Mouse (Mus musculus) limb, embryonic 10.5 days (tissue): ENCODE measurements around the gene Rif1. TPM values are rescaled to one million over a fixed set of nuclear protein-coding genes. Genes with fewer than 3 reads are reported as not detected.

Experiments used
- DNase-seq: peaks from one replicate; pipeline ENCODE4 v3.0.0-alpha.2; 2017; ENCODE audit warnings: low spot score
- H3K27ac ChIP-seq: fragments of 300-500 bp; sonication (generic); 2 replicates; pipeline ENCODE4 v1.5.1; 2016; ENCODE audit warnings: mild to moderate bottlenecking
- H3K27me3 ChIP-seq: fragments of 300-500 bp; sonication (generic); 2 replicates; pipeline ENCODE4 v1.6.1; 2016; ENCODE audit warnings: low read depth, mild to moderate bottlenecking; ENCODE audit not compliant: poor library complexity, severe bottlenecking
- H3K36me3 ChIP-seq: fragments of 300-500 bp; sonication (generic); 2 replicates; pipeline ENCODE4 v1.6.1; 2016; ENCODE audit warnings: mild to moderate bottlenecking, moderate library complexity
- H3K4me1 ChIP-seq: fragments of 300-500 bp; sonication (generic); 2 replicates; pipeline ENCODE4 v1.6.1; 2016
- H3K4me3 ChIP-seq: fragments of 300-500 bp; sonication (generic); 2 replicates; pipeline ENCODE4 v1.5.1; 2016; ENCODE audit warnings: mild to moderate bottlenecking, moderate library complexity
- H3K9me3 ChIP-seq: fragments of 300-500 bp; sonication (generic); replicated peaks from 2 replicates; pipeline ENCODE4 v1.6.1; 2016; ENCODE audit warnings: mild to moderate bottlenecking
- WGBS: fragments of 180-500 bp; shearing (Covaris S2); methylation state at CpG from one replicate; pipeline ENCODE4 v1.1.7; 2016; 5-methylcytosine and 5-hydroxymethylcytosine counted together
- polyA plus RNA-seq: library from polyadenylated mRNA; unstranded; fragments of >200 nt; fragmentation: Nextera tagmentation; extraction: Ambion mirVana; gene quantifications from 2 replicates; pipeline ENCODE4 v1.2.1, GENCODE M21; 2016

The Rif1 gene
- polyA plus RNA-seq, 1 experiment from 2014 or later = 50.1 TPM

DNA sequence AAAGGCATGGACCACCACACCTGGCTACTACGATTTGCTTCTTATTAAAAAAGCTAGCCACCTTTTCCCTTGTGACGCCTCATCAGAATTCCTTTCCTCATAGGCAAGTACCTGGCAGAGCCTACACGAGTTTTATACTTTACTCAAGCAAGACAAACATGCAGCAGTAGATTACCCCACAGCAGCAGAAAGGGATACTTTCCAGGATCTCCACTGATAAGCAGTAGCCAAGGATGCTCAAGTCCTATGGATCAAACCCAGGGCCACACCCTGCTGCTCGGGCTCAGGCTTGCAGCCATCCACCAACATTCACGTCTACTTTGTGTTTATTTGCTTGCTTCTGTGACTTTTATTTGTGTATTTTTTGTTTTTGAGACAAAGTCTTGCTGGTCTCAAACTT, 26.6 kb upstream of the Rif1 start:
- Histone ChIP-seq H3K4me3 (no peak overlapping the region), H3K27me3 (no peaks in the 10 kb centered on the region), H3K4me1 (peaks cover 5% of the 10 kb centered on the region; the same call in 1 of the 2 replicates), H3K36me3 (peaks cover 87% of the 10 kb centered on the region), H3K27ac (no peak overlapping the region), H3K9me3 (no peaks in the 10 kb centered on the region)
- DNase-seq = no peak
- WGBS = 92% methylated on average over 5 of the region's 5 CpGs

DNA sequence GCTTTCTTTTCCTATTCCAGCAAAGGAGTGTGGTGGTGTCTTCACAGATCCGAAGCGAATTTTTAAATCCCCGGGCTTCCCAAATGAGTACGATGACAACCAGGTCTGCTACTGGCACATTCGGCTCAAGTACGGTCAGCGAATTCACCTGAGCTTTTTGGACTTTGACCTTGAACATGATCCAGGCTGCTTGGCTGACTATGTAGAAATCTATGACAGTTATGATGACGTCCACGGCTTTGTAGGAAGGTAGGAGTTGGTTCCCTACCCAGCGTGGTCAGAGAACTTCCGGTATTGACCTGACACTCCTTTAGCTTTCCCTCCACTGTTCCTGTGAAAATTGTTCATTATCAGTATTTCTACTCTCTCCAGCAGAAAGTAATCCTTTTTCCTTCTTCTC, 21.8 kb upstream of the Rif1 start:
- 95% methylated on average over 11 of the region's 11 CpGs for WGBS
- no peaks in the 10 kb centered on the region for H3K27me3 ChIP-seq
- peaks cover 97% of the 10 kb centered on the region for H3K36me3 ChIP-seq

DNA sequence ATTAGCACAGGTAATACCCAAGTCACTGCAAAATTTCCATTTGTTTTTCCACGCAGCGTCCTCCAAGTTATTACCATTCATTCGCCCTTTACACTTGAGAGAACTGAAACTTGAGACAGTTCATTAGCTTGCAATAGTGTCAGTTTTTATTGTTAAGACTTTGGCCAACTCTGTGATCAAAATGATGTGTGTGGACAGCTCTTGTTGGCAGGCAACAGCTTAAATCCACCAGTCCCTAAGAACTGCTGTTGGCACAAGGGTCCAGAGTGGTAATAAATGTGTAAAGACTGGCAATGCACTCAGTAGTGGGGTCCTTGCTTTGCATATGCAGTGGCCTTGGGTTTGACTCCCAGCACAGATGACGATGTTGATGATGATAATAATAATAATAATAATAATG, 20.3 kb upstream of the Rif1 start:
- no peak overlapping the region for H3K27ac ChIP-seq
- peaks cover 88% of the 10 kb centered on the region for H3K36me3 ChIP-seq
- no peak for DNase-seq
- H3K27me3 ChIP-seq = no peaks in the 10 kb centered on the region
- H3K4me1 ChIP-seq = no peaks in the 10 kb centered on the region
- 84% methylated on average over 4 of the region's 4 CpGs for WGBS
- no peaks in the 10 kb centered on the region for H3K9me3 ChIP-seq
- H3K4me3 ChIP-seq = no peak overlapping the region

More for the DNA sequence above, 21.8 kb upstream of the Rif1 start:
- H3K9me3 ChIP-seq = no peaks in the 10 kb centered on the region
- H3K4me3 ChIP-seq = no peak overlapping the region
- H3K4me1 ChIP-seq = no peaks in the 10 kb centered on the region
- no peak for DNase-seq
- no peak overlapping the region for H3K27ac ChIP-seq

DNA sequence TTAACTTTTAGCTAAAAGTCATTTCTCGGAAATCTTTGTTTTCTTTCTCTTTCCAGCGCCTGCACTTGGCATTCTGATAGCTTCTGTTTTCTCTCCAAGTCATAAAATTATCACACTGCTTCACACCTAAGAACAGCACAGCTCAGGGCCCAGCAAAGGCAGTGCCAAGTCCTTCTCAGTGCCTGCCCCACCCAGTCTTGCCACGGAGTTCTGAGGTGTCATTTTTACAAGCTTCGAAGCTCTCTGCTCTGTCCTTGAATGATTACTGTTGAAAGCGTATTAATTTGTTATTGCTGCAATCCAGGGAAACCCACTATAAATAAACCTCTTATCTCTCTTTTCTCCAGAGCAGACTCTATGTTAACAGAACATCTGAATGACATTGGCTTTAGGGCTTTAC, 19.1 kb upstream of the Rif1 start:
- peaks cover 77% of the 10 kb centered on the region for H3K36me3 ChIP-seq
- H3K9me3 ChIP-seq = no peaks in the 10 kb centered on the region
- H3K27ac ChIP-seq = no peak overlapping the region
- no peak overlapping the region for H3K4me3 ChIP-seq
- no peak for DNase-seq
- WGBS = 39% methylated on average over 5 of the region's 5 CpGs
- H3K4me1 ChIP-seq = no peaks in the 10 kb centered on the region
- no peaks in the 10 kb centered on the region for H3K27me3 ChIP-seq

DNA sequence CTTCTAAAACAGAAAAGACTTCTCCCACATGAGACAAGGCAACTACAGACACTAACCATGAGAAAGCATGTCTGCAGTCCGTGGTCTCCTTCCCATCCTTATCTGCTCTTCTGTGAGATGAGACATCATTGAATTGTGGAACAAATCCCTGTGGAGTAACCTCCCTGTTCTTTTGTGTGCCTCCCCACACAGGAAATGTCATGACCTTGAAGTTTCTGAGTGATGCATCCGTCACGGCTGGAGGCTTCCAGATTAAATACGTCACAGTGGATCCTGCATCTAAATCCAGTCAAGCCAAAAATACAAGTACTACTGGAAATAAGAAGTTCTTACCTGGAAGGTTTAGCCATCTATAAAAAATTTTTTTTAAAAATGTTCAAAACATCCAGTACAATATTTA, 17.0 kb upstream of the Rif1 start:
- H3K9me3 ChIP-seq = no peaks in the 10 kb centered on the region
- WGBS = 76% methylated on average over 4 of the region's 4 CpGs
- no peaks in the 10 kb centered on the region for H3K27me3 ChIP-seq
- H3K4me1 ChIP-seq = no peaks in the 10 kb centered on the region
- H3K4me3 ChIP-seq = no peak overlapping the region
- no peak overlapping the region for H3K27ac ChIP-seq
- no peak for DNase-seq
- peaks cover 56% of the 10 kb centered on the region for H3K36me3 ChIP-seq

DNA sequence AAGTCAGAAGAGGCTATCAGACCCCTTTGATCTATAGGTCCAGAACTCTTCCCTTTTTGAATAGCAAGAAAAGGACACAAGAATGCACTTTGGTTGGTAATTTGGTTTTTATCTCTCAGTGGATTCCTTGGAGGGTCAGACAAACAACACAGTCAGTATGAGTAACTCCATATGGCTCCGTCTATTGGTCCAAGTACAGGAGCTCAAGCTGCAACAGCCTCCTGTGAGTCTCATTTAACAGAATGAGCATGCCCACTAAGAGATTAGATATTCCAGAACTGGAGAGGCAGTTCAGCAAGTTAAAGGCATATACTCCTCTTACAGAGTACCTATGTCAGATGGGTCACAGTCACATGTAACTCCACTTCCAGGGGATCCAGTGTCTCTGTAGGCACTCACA, 15.5 kb upstream of the Rif1 start:
- Histone ChIP-seq H3K4me3 (no peak overlapping the region), H3K9me3 (no peaks in the 10 kb centered on the region), H3K27ac (no peak overlapping the region), H3K4me1 (no peaks in the 10 kb centered on the region), H3K36me3 (peaks cover 41% of the 10 kb centered on the region), H3K27me3 (no peaks in the 10 kb centered on the region)
- DNase-seq = no peak
- WGBS = 73% methylated on average over 1 of the region's 1 CpGs

DNA sequence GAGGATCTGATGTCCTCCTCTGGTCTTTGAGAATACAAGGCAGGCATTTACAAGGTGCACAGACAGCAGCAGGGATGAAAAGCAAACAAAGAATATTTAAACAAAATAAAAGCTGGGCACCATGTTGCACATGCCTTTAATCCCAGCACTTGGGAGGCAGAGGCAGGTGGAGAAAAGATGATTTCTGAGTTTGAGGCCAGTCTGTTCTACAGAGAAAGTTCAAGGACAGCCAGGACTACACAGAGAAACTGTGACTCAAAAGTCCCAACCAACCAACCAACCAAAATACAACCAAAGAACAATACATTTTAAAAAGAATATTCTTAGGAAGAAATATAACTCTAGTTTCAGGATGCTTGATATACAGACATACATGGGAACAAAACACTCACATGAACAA, 15.0 kb upstream of the Rif1 start:
- H3K36me3 ChIP-seq = peaks cover 35% of the 10 kb centered on the region
- no peaks in the 10 kb centered on the region for H3K4me1 ChIP-seq
- no peak overlapping the region for H3K4me3 ChIP-seq
- no peak overlapping the region for H3K27ac ChIP-seq
- no peaks in the 10 kb centered on the region for H3K27me3 ChIP-seq
- no peak for DNase-seq
- H3K9me3 ChIP-seq = no peaks in the 10 kb centered on the region

DNA sequence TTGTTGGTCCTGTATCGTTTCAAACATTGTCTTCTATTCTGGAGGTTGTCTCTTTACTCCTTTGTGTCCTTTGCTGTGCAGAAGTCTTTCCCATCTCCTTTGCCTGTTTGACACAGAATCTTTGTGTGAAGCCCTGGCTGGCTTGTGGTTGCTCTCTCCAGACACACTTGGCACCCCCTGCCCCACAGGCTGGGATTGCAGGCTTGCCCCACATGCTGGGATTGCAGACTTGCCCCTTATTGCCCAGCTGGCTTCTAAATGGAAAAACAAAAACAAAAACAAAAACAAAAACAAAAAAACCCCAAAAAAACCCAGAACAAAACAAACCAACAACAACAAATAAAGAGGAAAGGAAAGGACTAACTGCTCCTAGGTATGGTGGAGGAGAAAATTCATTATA, 4.0 kb upstream of the Rif1 start:
- H3K9me3 ChIP-seq = no peaks in the 10 kb centered on the region
- WGBS = 88% methylated on average over 1 of the region's 1 CpGs

DNA sequence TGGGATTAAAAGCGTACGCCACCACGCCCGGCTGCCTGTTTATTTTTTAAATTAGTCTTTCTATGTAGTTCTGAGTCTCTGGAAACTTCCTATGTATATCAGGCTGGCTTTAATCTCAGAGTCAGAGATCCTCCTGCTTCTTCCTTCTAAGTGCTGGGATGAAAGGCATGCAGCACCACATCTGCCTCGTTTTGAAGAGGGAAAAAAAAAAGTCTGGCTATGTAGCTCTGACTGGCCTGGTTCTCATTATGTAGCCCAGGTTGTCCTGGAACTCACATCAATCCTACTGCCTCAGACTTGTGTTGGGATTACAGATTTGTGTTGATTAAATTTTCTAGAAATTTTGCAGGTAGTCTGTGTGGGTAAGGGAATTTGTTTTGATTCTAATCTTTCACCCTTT, 1.8 kb upstream of the Rif1 start:
- WGBS = 90% methylated on average over 5 of the region's 5 CpGs
- peaks cover 17% of the 10 kb centered on the region for H3K36me3 ChIP-seq
- H3K4me1 ChIP-seq = peaks cover 28% of the 10 kb centered on the region
- H3K27me3 ChIP-seq = no peaks in the 10 kb centered on the region
- H3K27ac ChIP-seq = no peak overlapping the region
- DNase-seq = no peak
- no peaks in the 10 kb centered on the region for H3K9me3 ChIP-seq
- H3K4me3 ChIP-seq = no peak overlapping the region

More for the DNA sequence above, 4.0 kb upstream of the Rif1 start:
- H3K4me1 ChIP-seq = peaks cover 21% of the 10 kb centered on the region
- no peak overlapping the region for H3K27ac ChIP-seq
- no peaks in the 10 kb centered on the region for H3K27me3 ChIP-seq
- no peaks in the 10 kb centered on the region for H3K36me3 ChIP-seq
- no peak for DNase-seq
- no peak overlapping the region for H3K4me3 ChIP-seq

DNA sequence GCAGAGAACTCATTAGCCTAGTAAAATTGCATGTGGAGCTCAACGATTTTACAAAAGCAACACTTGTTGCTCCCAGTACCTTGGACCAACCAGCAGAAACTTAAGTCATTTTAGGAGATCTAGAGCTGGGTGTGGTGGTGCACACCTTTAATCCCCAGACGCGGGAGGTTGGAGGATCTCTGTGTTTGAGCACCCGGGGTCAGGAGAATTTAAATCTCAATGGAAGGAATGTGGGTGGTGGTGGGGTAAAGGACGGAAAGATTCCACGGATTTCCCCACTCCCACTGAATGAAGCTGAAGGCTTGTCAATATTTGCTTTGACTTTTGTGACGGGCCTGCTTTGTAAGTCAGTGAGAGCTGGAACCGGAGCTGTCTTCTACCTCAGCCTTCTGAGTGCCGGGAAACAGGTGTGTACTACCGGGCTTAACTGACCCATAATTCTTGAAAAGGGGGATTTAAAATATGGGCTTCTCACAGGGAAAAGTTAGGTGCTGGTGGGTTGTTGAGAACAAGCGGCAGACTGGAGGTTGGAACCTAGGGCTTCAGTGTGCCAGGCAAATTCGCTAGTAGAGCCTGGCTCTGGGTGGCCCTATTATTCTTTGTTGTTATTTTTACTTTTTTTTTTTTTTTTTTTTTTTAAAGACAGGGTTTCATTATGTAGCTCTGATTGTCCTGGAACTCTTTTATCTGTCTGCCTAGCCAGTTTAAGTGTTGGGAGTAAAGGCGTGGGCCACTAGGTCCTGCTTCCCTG, 1.2 kb upstream of the Rif1 start:
- H3K36me3 ChIP-seq = peaks cover 23% of the 10 kb centered on the region
- 42% methylated on average over 13 of the region's 13 CpGs for WGBS
- H3K4me3 ChIP-seq = peak overlapping the region; percentile 99; the same call in 1 of the 2 replicates
- H3K9me3 ChIP-seq = no peaks in the 10 kb centered on the region
- no peak for DNase-seq
- peaks cover 28% of the 10 kb centered on the region for H3K4me1 ChIP-seq
- H3K27me3 ChIP-seq = no peaks in the 10 kb centered on the region
- peak overlapping the region; percentile 98 for H3K27ac ChIP-seq

DNA sequence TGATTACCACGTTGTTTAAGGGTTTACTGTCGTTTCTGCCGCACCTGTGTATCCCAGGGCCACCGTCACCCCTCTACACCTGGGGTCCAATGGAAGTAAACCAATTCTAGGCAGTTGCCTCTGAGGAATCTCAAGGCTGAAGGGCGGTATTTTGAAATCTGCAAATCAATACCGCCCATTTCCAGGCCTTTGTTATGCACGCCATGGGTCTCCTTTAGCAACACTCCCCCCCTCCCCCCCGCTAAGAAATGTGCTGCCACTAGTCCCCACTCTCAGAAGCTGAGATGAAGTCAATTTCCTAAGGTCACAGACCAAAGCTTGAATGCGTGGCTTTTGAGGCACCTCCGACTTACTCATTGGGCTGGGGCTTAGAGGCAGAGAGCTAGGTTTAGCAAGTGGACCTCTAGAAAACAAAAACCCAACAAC, 554 bp upstream of the Rif1 start:
- peak overlapping the region; percentile 99 for H3K4me3 ChIP-seq
- H3K27ac ChIP-seq = peak overlapping the region; percentile 98
- H3K4me1 ChIP-seq = peaks cover 28% of the 10 kb centered on the region
- H3K36me3 ChIP-seq = peaks cover 30% of the 10 kb centered on the region
- H3K9me3 ChIP-seq = no peaks in the 10 kb centered on the region
- H3K27me3 ChIP-seq = no peaks in the 10 kb centered on the region
- DNase-seq = no peak
- WGBS = 7% methylated on average over 10 of the region's 10 CpGs

DNA sequence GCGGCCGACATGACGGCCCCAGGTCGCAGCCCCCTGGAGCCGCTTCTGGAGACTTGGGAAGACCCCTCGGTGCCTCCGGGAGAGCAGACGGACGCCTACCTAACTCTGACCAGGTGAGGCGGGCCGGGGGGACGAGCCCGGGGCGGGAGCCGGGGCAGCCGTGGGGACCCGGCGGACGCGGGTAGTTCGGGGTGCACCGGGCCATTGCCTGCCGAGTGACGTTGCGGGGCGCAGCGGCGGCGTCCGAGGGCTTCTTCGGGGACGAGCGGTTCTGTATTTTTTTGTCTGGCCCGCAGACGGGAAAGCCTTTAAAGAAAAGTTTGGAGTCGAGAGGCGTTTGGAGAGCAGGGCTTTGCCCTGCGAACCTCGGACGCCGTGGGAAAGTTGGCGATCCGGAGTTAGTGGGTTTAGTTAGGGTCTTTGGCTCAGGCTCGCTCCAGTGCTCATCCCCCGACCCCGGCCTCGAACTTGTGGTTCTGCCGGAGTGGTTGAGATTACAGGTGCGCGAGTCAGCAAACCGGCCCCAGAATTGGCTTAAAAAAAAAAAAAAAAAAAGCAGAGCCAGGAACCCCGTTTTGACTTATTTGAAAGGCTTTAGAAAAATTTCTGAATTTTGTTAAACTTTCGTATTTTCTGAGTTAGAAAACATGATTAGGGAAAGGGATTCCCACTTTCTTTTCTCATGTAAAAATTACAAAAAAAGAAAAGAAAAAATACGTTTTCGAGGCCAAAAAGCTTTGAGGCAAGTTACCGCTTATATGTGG, 691 bp downstream of the Rif1 start:
- 1% methylated on average over 56 of the region's 56 CpGs for WGBS
- Histone ChIP-seq H3K36me3 (peaks cover 42% of the 10 kb centered on the region), H3K4me1 (peaks cover 28% of the 10 kb centered on the region), H3K27ac (peak overlapping the region; percentile 98), H3K27me3 (no peaks in the 10 kb centered on the region), H3K9me3 (no peaks in the 10 kb centered on the region), H3K4me3 (peak overlapping the region; percentile 99)
- no peak for DNase-seq

DNA sequence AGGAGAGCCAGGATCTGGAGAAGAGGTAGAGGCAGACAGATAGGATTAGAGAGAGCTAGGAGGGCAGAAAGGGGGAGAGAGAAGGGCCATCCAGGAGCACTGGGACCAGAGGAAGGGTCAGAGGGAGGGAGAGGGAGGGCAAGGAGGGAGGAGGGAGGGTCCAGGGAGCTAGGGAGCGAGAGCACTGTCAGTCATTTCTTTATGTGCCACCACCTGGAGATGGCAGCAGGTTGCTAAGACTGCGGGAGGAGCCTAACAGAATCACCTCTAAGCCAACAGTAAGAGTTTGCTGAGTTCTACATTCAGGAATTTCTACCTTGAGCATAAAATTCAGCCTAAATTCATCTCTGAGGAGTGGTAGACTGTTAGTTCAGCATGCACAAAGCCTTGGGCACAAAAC, 6.0 kb downstream of the Rif1 start:
- no peaks in the 10 kb centered on the region for H3K9me3 ChIP-seq
- no peak overlapping the region for H3K27ac ChIP-seq
- DNase-seq = no peak
- 95% methylated on average over 2 of the region's 2 CpGs for WGBS
- peaks cover 96% of the 10 kb centered on the region for H3K36me3 ChIP-seq
- H3K27me3 ChIP-seq = no peaks in the 10 kb centered on the region
- peaks cover 7% of the 10 kb centered on the region for H3K4me1 ChIP-seq
- no peak overlapping the region for H3K4me3 ChIP-seq
